Mouse (Mus musculus): ENCODE measurements around the gene Hpca.

DNA sequence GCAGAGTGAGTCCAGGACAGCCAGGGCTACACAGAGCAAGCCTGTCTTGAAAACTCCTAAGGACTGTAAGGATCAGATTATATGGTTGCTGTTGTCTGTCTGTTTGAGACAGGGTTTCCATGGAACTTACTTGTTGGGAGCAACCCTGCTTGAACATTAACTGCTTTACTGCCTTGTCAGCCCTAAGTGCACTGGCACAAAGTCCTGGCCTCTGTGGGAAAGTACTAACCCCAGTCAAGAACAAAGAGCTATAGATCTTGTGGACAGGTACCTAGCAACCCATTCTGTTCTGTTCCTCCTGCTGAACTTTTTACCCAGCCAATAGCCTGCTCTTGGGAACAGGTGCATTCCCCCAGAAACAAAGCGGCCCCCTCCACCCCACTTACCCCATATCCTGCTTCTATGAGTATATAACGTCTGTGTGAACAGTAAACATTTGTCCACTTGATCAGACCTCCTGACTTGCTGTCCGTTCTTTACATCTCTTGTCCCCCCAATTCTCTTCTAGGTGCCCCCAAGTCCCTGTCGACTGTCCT is 29.5 kb upstream of the Hpca start:
- TF ChIP-seq POLR2A (IDR thresholded peaks at IDR 0.05; ENCODE audit: low read depth, low read length) (no peak), CTCF (conservative IDR thresholded peaks at IDR 0.05; ENCODE audit: insufficient read depth, insufficient read length, low read depth, low read length) (no peak)
